Mouse (Mus musculus): ENCODE measurements at regions not wholly inside any gene's neighbourhood (a gene's known extent, or its start where the extent isn't known, plus 50 kb on each side); places are given as distances from the start of the nearest gene placed in this dataset.

- TF ChIP-seq CTCF (IDR thresholded peaks at IDR 0.05; ENCODE audit: extremely low read depth, insufficient read depth, low read length) = no peak
- no peak for TF ChIP-seq POLR2A (IDR thresholded peaks at IDR 0.05; ENCODE audit: extremely low read depth, insufficient read depth, low read length)
Observed at GRCm38 (mm10) chr8:103699016-103699520, 402.4 kb upstream of the Cdh5 start.
